Mouse (Mus musculus): ENCODE measurements at regions not wholly inside any gene's neighbourhood (a gene's known extent, or its start where the extent isn't known, plus 50 kb on each side); places are given as distances from the start of the nearest gene placed in this dataset.

DNA sequence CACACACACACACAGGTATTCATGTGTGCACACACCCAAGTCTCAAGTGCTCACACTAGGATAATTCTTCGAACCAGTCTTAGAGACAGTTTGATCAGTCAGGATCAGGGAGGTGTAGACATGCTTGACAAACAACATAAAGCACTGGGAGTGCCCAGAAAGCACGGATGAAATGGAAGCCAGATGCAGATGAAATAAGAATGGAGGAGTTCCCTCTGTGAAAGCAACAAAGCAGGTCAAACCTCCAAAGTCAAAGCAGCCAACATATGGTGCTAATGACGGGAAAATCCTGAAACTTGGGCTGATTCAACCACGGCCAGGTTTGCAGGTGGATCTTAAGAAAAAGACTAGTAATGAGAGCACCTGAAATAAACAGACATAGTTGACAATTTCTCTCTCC, 544.0 kb upstream of the Mpdz start:
- Histone ChIP-seq H3K9ac (no peak overlapping the region), H3K36me3 (ENCODE audit: insufficient read depth) (no peaks in the 10 kb centered on the region), H3K4me2 (ENCODE audit: low read depth) (no peak overlapping the region), H3K27me3 (ENCODE audit: insufficient read depth, low read length) (no peaks in the 10 kb centered on the region), H3K4me3 (ENCODE audit: low read depth, low read length) (no peak overlapping the region), H3K9me3 (ENCODE audit: low read length) (no peaks in the 10 kb centered on the region), H3K27ac (ENCODE audit: low read depth, low read length) (no peak overlapping the region), H3K4me1 (ENCODE audit: insufficient read depth) (no peaks in the 10 kb centered on the region)
- no peak for ATAC-seq
- no peak for DNase-seq
- no peak for TF ChIP-seq CTCF (IDR thresholded peaks at IDR 0.05; ENCODE audit: low read depth)
- WGBS = 63% methylated on average over 4 of the region's 4 CpGs

DNA sequence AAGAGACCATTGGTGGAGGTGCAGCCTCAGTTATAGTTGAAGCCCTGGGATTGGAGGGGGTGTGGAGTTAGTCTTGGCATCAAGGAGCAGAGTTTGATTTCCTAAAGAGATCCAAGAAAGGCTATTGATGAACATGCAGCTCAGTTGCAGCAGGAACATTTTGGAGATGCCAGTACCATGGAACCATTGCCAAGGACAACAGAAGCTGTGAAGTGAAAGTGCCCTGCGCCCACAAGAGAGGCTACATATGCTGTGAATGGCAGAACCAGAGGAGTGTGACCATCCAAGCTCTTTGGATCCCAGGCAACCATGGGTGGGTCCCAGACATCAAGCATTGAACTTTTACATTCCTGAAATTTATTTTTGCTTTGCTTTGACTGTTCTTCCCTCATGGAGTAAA, 539.2 kb upstream of the Mpdz start:
- no peaks in the 10 kb centered on the region for H3K36me3 ChIP-seq (ENCODE audit: insufficient read depth)
- WGBS = 75% methylated on average over 1 of the region's 1 CpGs
- TF ChIP-seq CTCF (IDR thresholded peaks at IDR 0.05; ENCODE audit: low read depth) = no peak
- H3K27me3 ChIP-seq (ENCODE audit: insufficient read depth, low read length) = no peaks in the 10 kb centered on the region
- DNase-seq (no peak), ATAC-seq (no peak)
- H3K9ac ChIP-seq = no peak overlapping the region
- H3K4me3 ChIP-seq (ENCODE audit: low read depth, low read length) = no peak overlapping the region
- H3K4me1 ChIP-seq (ENCODE audit: insufficient read depth) = no peaks in the 10 kb centered on the region
- no peak overlapping the region for H3K4me2 ChIP-seq (ENCODE audit: low read depth)
- no peak overlapping the region for H3K27ac ChIP-seq (ENCODE audit: low read depth, low read length)
- no peaks in the 10 kb centered on the region for H3K9me3 ChIP-seq (ENCODE audit: low read length)

DNA sequence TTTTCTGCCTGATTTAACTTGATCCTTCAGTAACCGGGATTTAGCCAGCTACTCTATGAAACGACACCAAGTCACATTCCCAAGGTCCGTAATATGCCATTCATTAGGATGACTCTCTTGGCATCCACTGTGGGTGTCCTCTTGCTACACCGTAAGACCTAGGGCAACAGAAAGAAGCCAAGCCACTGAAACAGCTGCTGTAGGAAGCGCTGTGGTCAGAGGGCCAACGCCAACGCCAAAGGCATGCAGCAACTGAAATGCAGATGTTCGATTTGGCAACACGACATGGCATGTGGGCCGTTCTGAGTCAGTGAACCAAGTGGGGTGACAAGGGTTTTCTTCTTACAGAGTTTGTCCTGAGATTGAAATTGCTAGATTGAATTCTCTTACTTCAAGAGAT, 527.9 kb upstream of the Mpdz start:
- DNase-seq (no peak), ATAC-seq (no peak)
- H3K9me3 ChIP-seq (ENCODE audit: low read length) = no peaks in the 10 kb centered on the region
- WGBS = 63% methylated on average over 10 of the region's 10 CpGs
- no peaks in the 10 kb centered on the region for H3K27me3 ChIP-seq (ENCODE audit: insufficient read depth, low read length)
- H3K27ac ChIP-seq (ENCODE audit: low read depth, low read length) = no peak overlapping the region
- no peak for TF ChIP-seq CTCF (IDR thresholded peaks at IDR 0.05; ENCODE audit: low read depth)
- no peaks in the 10 kb centered on the region for H3K36me3 ChIP-seq (ENCODE audit: insufficient read depth)
- H3K9ac ChIP-seq = no peak overlapping the region
- H3K4me2 ChIP-seq (ENCODE audit: low read depth) = no peak overlapping the region
- no peaks in the 10 kb centered on the region for H3K4me1 ChIP-seq (ENCODE audit: insufficient read depth)
- H3K4me3 ChIP-seq (ENCODE audit: low read depth, low read length) = no peak overlapping the region

DNA sequence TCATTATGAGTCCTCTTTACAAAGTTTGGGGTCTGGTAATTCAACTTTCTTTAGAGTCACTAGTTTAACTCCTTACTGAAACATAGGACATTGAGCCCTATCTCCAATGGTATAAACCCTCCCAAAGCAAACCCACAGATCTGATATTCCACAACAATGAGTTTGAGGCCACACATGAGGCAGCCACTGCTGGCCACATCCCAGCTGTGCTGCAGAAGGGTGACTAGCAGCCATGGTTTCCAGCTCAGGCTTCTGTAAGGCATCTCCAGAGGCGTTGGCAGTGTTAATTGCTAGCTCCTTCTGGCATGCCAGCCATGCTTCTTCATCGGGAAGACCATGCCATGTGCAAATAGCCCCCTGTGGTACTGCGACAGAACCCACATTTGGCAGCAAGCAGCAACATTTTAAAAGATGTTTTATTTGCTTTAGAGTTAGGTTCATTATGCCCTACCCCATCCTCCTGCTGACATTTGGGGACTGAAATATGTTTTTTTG, 527.1 kb upstream of the Mpdz start:
- no peak for DNase-seq

DNA sequence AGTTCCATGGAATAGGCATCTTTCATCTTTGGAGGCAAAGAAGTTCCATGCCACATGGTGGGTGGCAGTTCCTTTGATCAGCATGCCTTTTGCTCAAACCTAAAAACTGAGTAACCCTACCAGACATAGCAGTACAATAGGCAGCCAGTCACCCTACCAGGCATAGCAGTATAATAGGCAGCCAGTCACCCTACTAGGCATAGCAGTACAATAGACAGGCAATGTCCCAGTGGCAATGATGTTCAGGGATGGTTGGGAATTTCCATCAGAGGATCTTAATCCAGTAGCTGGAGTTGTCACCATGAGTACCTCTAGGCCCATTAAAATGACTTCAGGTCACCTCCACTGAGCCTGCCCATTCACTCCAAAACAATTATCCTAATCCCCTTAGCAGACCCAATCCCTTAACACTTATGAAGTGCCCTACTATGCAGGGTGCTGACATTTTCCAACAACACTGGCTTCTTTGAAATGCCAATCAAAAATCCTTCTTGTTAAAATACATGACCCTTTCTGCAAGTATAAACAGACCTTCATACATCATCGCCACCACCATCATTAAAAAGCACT, 523.5 kb upstream of the Mpdz start:
- H3K9me3 ChIP-seq (ENCODE audit: low read length) = no peaks in the 10 kb centered on the region
- H3K4me3 ChIP-seq (ENCODE audit: low read depth, low read length) = no peak overlapping the region
- no peak overlapping the region for H3K4me2 ChIP-seq (ENCODE audit: low read depth)
- no peak for TF ChIP-seq CTCF (IDR thresholded peaks at IDR 0.05; ENCODE audit: low read depth)
- no peaks in the 10 kb centered on the region for H3K36me3 ChIP-seq (ENCODE audit: insufficient read depth)
- ATAC-seq (no peak), DNase-seq (no peak)
- 63% methylated on average over 1 of the region's 1 CpGs for WGBS
- H3K9ac ChIP-seq = no peak overlapping the region
- H3K27ac ChIP-seq (ENCODE audit: low read depth, low read length) = no peak overlapping the region
- H3K4me1 ChIP-seq (ENCODE audit: insufficient read depth) = no peaks in the 10 kb centered on the region
- H3K27me3 ChIP-seq (ENCODE audit: insufficient read depth, low read length) = no peaks in the 10 kb centered on the region

More for the DNA sequence above, 527.1 kb upstream of the Mpdz start:
- no peak for TF ChIP-seq CTCF (IDR thresholded peaks at IDR 0.05; ENCODE audit: low read depth)
- no peaks in the 10 kb centered on the region for H3K36me3 ChIP-seq (ENCODE audit: insufficient read depth)
- no peaks in the 10 kb centered on the region for H3K9me3 ChIP-seq (ENCODE audit: low read length)
- H3K27me3 ChIP-seq (ENCODE audit: insufficient read depth, low read length) = no peaks in the 10 kb centered on the region
- ATAC-seq = no peak
- H3K27ac ChIP-seq (ENCODE audit: low read depth, low read length) = no peak overlapping the region
- no peaks in the 10 kb centered on the region for H3K4me1 ChIP-seq (ENCODE audit: insufficient read depth)
- no peak overlapping the region for H3K4me2 ChIP-seq (ENCODE audit: low read depth)
- H3K4me3 ChIP-seq (ENCODE audit: low read depth, low read length) = no peak overlapping the region
- WGBS = 53% methylated on average over 3 of the region's 3 CpGs
- no peak overlapping the region for H3K9ac ChIP-seq

DNA sequence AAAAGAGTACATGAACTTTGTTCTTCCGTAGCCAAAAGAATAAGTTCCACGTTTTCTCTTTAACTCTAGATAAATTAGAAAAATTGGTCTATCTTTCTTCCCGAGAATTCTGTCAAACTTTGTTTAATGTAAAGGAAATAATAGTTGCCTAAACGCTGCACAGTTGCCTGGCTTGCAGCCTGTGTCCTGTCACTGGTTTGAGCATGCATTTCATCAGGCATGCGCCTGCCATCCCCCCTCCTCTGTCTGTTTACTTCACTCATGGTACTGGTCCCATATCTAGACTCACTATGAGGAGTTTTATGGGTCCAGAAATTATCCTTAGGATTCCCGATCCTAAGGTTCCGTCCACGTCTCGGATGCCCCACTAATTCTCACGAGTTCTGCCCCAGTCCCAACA, 520.5 kb upstream of the Mpdz start:
- H3K9me3 ChIP-seq (ENCODE audit: low read length) = no peaks in the 10 kb centered on the region
- TF ChIP-seq CTCF (IDR thresholded peaks at IDR 0.05; ENCODE audit: low read depth) = no peak

DNA sequence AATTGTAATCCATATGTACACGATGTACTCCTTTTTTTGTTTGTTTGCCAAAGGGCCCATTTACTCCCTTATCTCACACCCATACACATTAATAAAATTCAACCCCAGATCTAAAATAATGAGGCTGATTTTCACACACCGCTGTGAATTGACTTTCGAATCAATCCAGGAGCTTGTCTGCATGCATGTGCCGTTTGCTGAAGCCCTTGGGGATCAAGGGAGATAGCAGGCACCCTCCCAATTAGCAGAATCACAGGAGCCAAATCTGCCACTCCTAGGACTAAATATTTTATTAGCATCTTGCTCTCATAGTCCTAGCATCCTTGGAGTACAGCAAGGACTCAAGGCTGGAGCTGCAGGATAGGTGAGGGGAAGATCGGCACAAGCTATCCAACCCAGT, 520.0 kb upstream of the Mpdz start:
- no peak overlapping the region for H3K9ac ChIP-seq
- WGBS = 43% methylated on average over 5 of the region's 5 CpGs
- H3K27ac ChIP-seq (ENCODE audit: low read depth, low read length) = no peak overlapping the region
- DNase-seq (no peak), ATAC-seq (no peak)
- no peaks in the 10 kb centered on the region for H3K36me3 ChIP-seq (ENCODE audit: insufficient read depth)
- no peak overlapping the region for H3K4me3 ChIP-seq (ENCODE audit: low read depth, low read length)
- no peak for TF ChIP-seq CTCF (IDR thresholded peaks at IDR 0.05; ENCODE audit: low read depth)
- no peaks in the 10 kb centered on the region for H3K27me3 ChIP-seq (ENCODE audit: insufficient read depth, low read length)
- no peaks in the 10 kb centered on the region for H3K9me3 ChIP-seq (ENCODE audit: low read length)
- H3K4me2 ChIP-seq (ENCODE audit: low read depth) = no peak overlapping the region
- H3K4me1 ChIP-seq (ENCODE audit: insufficient read depth) = no peaks in the 10 kb centered on the region

More for the DNA sequence above, 520.5 kb upstream of the Mpdz start:
- ATAC-seq (no peak), DNase-seq (no peak)
- no peak overlapping the region for H3K4me3 ChIP-seq (ENCODE audit: low read depth, low read length)
- H3K4me1 ChIP-seq (ENCODE audit: insufficient read depth) = no peaks in the 10 kb centered on the region
- H3K9ac ChIP-seq = no peak overlapping the region
- no peak overlapping the region for H3K4me2 ChIP-seq (ENCODE audit: low read depth)
- H3K27me3 ChIP-seq (ENCODE audit: insufficient read depth, low read length) = no peaks in the 10 kb centered on the region
- no peaks in the 10 kb centered on the region for H3K36me3 ChIP-seq (ENCODE audit: insufficient read depth)
- H3K27ac ChIP-seq (ENCODE audit: low read depth, low read length) = no peak overlapping the region
- WGBS = 81% methylated on average over 10 of the region's 10 CpGs
